Mouse (Mus musculus) kidney, postnatal 0 days (tissue): ENCODE measurements around the gene Rbm4. TPM values are rescaled to one million over a fixed set of nuclear protein-coding genes. Genes with fewer than 3 reads are reported as not detected.
A peak's percentile ranks its signal among the peaks of the same experiment; 100 is the strongest.
"Not testable (repeated sequence)": the region's sequence is repeated elsewhere in the genome, so short reads cannot be mapped to it uniquely, and the experiment has no call there.

Experiments
- ATAC-seq: fragments of 200-750 bp; cut with Nextera tagmentation; replicated peaks from 2 replicates; pipeline ENCODE4 v1.8.0; 2017; ENCODE audit warnings: low read depth, moderate number of reproducible peaks, moderate TSS enrichment, moderate library complexity; ENCODE audit not compliant: low FRiP score
- DNase-seq: peaks from one replicate; pipeline ENCODE4 v3.0.0-alpha.2; 2016; ENCODE audit warnings: low spot score
- H3K27ac ChIP-seq: fragments of 300-500 bp; sonication (generic); 2 replicates; pipeline ENCODE4 v1.5.1; 2014; ENCODE audit warnings: mild to moderate bottlenecking
- H3K27me3 ChIP-seq: fragments of 300-500 bp; sonication (generic); 2 replicates; pipeline ENCODE4 v1.6.1; 2014; ENCODE audit warnings: low read length, mixed read lengths; ENCODE audit not compliant: insufficient read depth
- H3K36me3 ChIP-seq: fragments of 300-500 bp; sonication (generic); 2 replicates; pipeline ENCODE4 v1.6.1; 2014; ENCODE audit warnings: low read length, mixed read lengths; ENCODE audit not compliant: insufficient read depth
- H3K4me1 ChIP-seq: fragments of 300-500 bp; sonication (generic); replicated peaks from 2 replicates; pipeline ENCODE4 v1.6.1; 2014; ENCODE audit warnings: antibody characterized with exemption, low read length, mixed read lengths; ENCODE audit not compliant: insufficient read depth
- H3K4me2 ChIP-seq: fragments of 300-500 bp; sonication (generic); 2 replicates; pipeline ENCODE4 v1.6.1; 2014; ENCODE audit warnings: mild to moderate bottlenecking, low read length, moderate library complexity, mixed read lengths
- H3K4me3 ChIP-seq: fragments of 300-500 bp; sonication (generic); replicated peaks from 2 replicates; pipeline ENCODE4 v1.5.1; 2014; ENCODE audit warnings: low read depth, low read length
- H3K9ac ChIP-seq: fragments of 300-500 bp; sonication (generic); 2 replicates; pipeline ENCODE4 v1.6.1; 2014; ENCODE audit warnings: low read depth, low read length
- H3K9me3 ChIP-seq: fragments of 300-500 bp; sonication (generic); replicated peaks from 2 replicates; pipeline ENCODE4 v1.6.1; 2016; ENCODE audit warnings: low read length, inconsistent platforms, mixed read lengths
- CTCF ChIP-seq: IDR thresholded peaks from 2 replicates; pipeline ENCODE4 v1.5.1; 2016; ENCODE audit warnings: antibody characterized with exemption, low read depth, mild to moderate bottlenecking, moderate library complexity
- WGBS: fragments of 180-500 bp; shearing (Covaris S2); extraction: QIAGEN DNeasy Blood & Tissue Kit; methylation state at CpG from one replicate; pipeline ENCODE4 v1.1.7; 2014; 5-methylcytosine and 5-hydroxymethylcytosine counted together
- polyA plus RNA-seq: library from polyadenylated mRNA; unstranded; fragments of >200 nt; fragmentation: Nextera tagmentation; extraction: Ambion mirVana; gene quantifications from 2 replicates; pipeline ENCODE4 v1.2.1, GENCODE M21; 2015

The Rbm4 gene
- polyA plus RNA-seq, 1 experiment from 2014 or later: 40.8 TPM

- DNase-seq (no peak), ATAC-seq (no peak)
- no peak overlapping the region for H3K4me2 ChIP-seq
- H3K27me3 ChIP-seq: no peaks in the 10 kb centered on the region
- no peaks in the 10 kb centered on the region for H3K9me3 ChIP-seq
- peak; percentile 52 for TF ChIP-seq CTCF
- H3K4me1 ChIP-seq: peaks cover 10% of the 10 kb centered on the region; the same call in 1 of the 2 replicates
- WGBS: 87% methylated on average over 6 of the region's 6 CpGs
- no peak overlapping the region for H3K4me3 ChIP-seq
- H3K36me3 ChIP-seq: no peaks in the 10 kb centered on the region
- no peak overlapping the region for H3K27ac ChIP-seq
- H3K9ac ChIP-seq: no peak overlapping the region
These were observed 19.3 kb upstream of the Rbm4 start for GRCm38 (mm10) chr19:4813015-4813414.

- DNase-seq, H3K27me3 ChIP-seq, H3K36me3 ChIP-seq, ATAC-seq, H3K9me3 ChIP-seq: not testable (repeated sequence)
- Histone ChIP-seq H3K9ac (peak overlapping the region; percentile 83), H3K4me2 (peak overlapping the region; percentile 91), H3K4me3 (peak overlapping the region; percentile 60), H3K27ac (peak overlapping the region; percentile 96), H3K4me1 (peaks cover 10% of the 10 kb centered on the region; the same call in 1 of the 2 replicates)
- peak; percentile 36; the same call in 1 of the 2 replicates for TF ChIP-seq CTCF
- 76% methylated on average over 8 of the region's 8 CpGs for WGBS
These were observed 18.7 kb upstream of the Rbm4 start for GRCm38 (mm10) chr19:4812334-4812949.

GRCm38 (mm10) chr19:4811909-4812242, 18.2 kb upstream of the Rbm4 start:
- H3K4me3 ChIP-seq: peak overlapping the region; percentile 60
- no peak for TF ChIP-seq CTCF
- 2% methylated on average over 12 of the region's 12 CpGs for WGBS

GRCm38 (mm10) chr19:4811063-4811908, 17.6 kb upstream of the Rbm4 start, which contains the start of the genes Gm21992 and Rbm14:
Gm21992 (minus strand) TSS chr19:4811612.
Rbm14 (minus strand) TSS chr19:4811634.
- DNase-seq (peak; percentile 99), ATAC-seq (peak; percentile 97)
- H3K9me3 ChIP-seq: no peaks in the 10 kb centered on the region
- peaks cover 10% of the 10 kb centered on the region; the same call in 1 of the 2 replicates for H3K4me1 ChIP-seq
- no peaks in the 10 kb centered on the region for H3K27me3 ChIP-seq
- H3K36me3 ChIP-seq: no peaks in the 10 kb centered on the region
- no peak for TF ChIP-seq CTCF
- H3K27ac ChIP-seq: peak within 1 kb of the TSS; percentile 96
- WGBS: under 1% methylated on average over 83 of the region's 83 CpGs
- H3K4me2 ChIP-seq: peak within 1 kb of the TSS; percentile 91
- peak within 1 kb of the TSS; percentile 60 for H3K4me3 ChIP-seq
- peak within 1 kb of the TSS; percentile 83 for H3K9ac ChIP-seq

More at GRCm38 (mm10) chr19:4811909-4812242, 18.2 kb upstream of the Rbm4 start:
- Histone ChIP-seq H3K36me3 (no peaks in the 10 kb centered on the region), H3K4me2 (peak overlapping the region; percentile 91), H3K27me3 (no peaks in the 10 kb centered on the region), H3K9me3 (no peaks in the 10 kb centered on the region), H3K9ac (peak overlapping the region; percentile 83), H3K27ac (peak overlapping the region; percentile 96), H3K4me1 (peaks cover 10% of the 10 kb centered on the region; the same call in 1 of the 2 replicates)
- DNase-seq (no peak), ATAC-seq (peak; percentile 33)

GRCm38 (mm10) chr19:4810746-4811062, 17.0 kb upstream of the Rbm4 start:
- WGBS: under 1% methylated on average over 17 of the region's 17 CpGs

GRCm38 (mm10) chr19:4810309-4810708, 16.6 kb upstream of the Rbm4 start:
- no peaks in the 10 kb centered on the region for H3K27me3 ChIP-seq
- TF ChIP-seq CTCF: no peak
- no peaks in the 10 kb centered on the region for H3K9me3 ChIP-seq
- WGBS: under 1% methylated on average over 14 of the region's 14 CpGs
- H3K4me1 ChIP-seq: peaks cover 10% of the 10 kb centered on the region; the same call in 1 of the 2 replicates
- H3K9ac ChIP-seq: peak overlapping the region; percentile 78
- ATAC-seq: no peak
- DNase-seq: no peak
- peak overlapping the region; percentile 91 for H3K4me2 ChIP-seq
- H3K4me3 ChIP-seq: peak overlapping the region; percentile 60
- H3K36me3 ChIP-seq: no peaks in the 10 kb centered on the region
- peak overlapping the region; percentile 96 for H3K27ac ChIP-seq

More at GRCm38 (mm10) chr19:4810746-4811062, 17.0 kb upstream of the Rbm4 start:
- DNase-seq: no peak
- ATAC-seq: no peak
- peak overlapping the region; percentile 91 for H3K4me2 ChIP-seq
- no peaks in the 10 kb centered on the region for H3K27me3 ChIP-seq
- peak overlapping the region; percentile 60 for H3K4me3 ChIP-seq
- peak overlapping the region; percentile 96 for H3K27ac ChIP-seq
- no peak for TF ChIP-seq CTCF
- no peaks in the 10 kb centered on the region for H3K36me3 ChIP-seq
- H3K9me3 ChIP-seq: no peaks in the 10 kb centered on the region
- peaks cover 10% of the 10 kb centered on the region; the same call in 1 of the 2 replicates for H3K4me1 ChIP-seq
- H3K9ac ChIP-seq: peak overlapping the region; percentile 78
